Mouse (Mus musculus): Measurements from ENCODE around the gene Gabrb1.

Gabrb1 gene

GRCm38 (mm10) chr5:72160781-72161485 is 503.0 kb downstream of the Gabrb1 start:
- DNase-seq (ENCODE audit: low spot score in 2 of 2), result no peak

GRCm38 (mm10) chr5:72162855-72163254 is 504.9 kb downstream of the Gabrb1 start:
- no peak for DNase-seq (ENCODE audit: low spot score in 2 of 2)

DNA sequence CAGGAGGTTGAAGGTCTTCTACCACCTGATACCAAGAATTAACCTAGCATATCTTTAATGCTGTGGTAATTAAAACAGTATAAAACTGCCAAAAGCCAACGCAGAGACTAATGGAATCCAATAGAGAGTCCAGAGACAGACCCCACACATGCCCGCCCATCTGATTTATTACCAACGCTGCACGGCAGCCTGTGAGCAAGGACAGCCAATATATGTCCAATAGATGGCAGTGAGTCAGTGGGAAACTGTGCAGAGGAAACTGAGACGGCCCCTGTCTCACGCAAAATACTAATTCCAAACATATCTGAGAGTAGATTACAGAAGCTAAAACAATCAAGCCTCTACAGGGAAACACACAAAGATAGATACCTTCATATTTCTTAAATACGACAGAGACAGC is 506.5 kb downstream of the Gabrb1 start:
- no peak for DNase-seq (ENCODE audit: low spot score in 2 of 2)

DNA sequence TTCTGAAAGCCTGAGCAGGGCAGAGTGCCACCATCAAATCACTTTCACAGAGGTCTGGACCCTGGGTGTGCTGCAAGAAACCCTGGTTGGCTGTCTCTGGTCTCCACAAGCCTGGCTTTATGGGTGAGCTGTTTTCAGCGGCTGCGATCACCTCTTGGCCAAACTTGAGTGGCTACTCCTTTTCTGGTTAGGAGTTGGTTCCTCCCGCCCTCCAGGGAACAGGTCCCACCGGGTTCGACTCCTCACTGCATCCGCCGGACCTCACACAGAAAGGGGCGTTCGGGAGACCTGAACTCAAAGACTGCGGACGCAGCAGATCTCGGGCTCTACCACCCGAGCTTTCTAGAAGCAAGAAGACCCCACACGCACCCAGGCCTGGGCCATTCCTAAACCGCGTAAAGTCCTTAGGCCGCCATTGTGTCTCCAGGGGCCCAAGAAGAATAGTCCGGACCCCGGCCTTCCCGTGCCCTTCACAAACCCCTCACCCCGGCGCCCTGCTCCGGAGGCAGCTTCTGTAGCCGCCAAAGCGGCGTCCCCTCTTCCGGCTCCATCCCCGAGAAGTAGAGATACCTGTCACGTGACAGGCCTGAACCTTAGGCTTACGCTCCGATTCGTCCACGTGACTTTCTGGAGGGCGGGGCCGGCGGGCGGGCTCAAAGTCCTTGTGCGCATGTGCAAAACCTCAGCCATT is 509.8 kb downstream of the Gabrb1 start, which contains the start of gene Commd8:
Gene Commd8 (minus strand): TSS at position 596 of the 691 bp plus-strand sequence.
- peak; percentile 97 for DNase-seq (ENCODE audit: low spot score in 2 of 2)

GRCm38 (mm10) chr5:72168285-72168621 is 510.3 kb downstream of the Gabrb1 start:
- DNase-seq (ENCODE audit: low spot score in 2 of 2), result no peak

GRCm38 (mm10) chr5:72170067-72170466 is 512.2 kb downstream of the Gabrb1 start:
- no peak for DNase-seq (ENCODE audit: low spot score in 2 of 2)

GRCm38 (mm10) chr5:72172675-72173074 is 514.8 kb downstream of the Gabrb1 start:
- DNase-seq (ENCODE audit: low spot score in 2 of 2), result no peak

DNA sequence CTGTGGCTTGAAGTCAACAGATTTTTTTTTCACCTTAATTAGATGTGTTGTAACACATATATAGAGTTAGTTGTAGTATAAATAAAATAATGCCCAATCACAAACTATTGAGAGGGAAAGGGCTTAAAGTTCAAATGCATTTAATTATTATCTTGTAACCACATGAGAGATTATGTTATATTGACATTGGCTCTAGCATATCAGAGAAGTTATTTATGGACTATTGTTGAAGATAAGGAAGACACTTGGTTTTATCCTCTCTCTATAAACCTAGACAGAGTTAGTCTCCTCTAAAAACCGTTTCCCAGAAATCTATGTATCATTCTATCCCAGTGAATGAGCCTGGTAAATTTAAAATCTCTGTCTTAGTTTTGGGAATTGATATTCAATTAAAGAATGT is 515.6 kb downstream of the Gabrb1 start:
- DNase-seq (ENCODE audit: low spot score in 2 of 2), result no peak

DNA sequence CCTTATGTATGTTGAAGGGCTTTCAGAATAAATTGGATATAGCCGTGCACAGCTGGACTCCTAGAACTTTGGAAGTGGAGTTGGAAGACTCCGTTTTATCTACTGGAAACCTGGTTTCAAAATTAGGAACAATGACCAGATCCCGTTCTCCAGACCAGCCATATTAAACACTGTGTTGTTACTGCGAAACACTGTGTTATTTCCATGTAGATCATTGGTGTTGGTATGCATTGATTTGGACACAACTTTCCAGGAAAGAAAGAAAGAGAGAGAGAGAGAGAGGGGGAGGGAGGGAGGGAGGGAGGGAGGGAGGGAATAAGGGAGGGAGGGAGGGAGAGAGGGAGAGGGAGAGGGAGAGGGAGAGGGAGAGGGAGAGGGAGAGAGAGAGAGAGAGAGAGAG is 517.1 kb downstream of the Gabrb1 start:
- DNase-seq (ENCODE audit: low spot score in 2 of 2), result no peak

DNA sequence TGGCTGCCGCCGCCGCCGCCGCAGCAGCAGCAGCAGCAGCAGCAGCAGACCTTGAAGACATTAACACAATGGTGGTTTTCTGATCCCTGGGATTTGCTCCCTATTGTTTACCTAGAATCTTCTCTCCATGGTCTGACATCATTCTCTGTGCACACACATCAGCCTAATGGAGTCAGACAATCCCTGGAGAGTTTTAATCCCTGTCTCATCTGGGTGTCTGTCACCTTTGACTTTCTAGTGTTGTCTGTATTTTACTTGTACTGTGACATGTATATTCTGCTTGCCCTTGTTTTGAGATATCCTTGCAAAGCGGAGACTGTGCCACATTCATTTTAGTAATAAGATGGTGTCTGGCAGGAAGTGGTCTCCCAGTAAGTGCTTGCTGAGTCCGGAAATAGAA is 517.6 kb downstream of the Gabrb1 start:
- DNase-seq (ENCODE audit: low spot score in 2 of 2), result no peak

GRCm38 (mm10) chr5:72181194-72181593 is 523.3 kb downstream of the Gabrb1 start:
- no peak for DNase-seq (ENCODE audit: low spot score in 2 of 2)

DNA sequence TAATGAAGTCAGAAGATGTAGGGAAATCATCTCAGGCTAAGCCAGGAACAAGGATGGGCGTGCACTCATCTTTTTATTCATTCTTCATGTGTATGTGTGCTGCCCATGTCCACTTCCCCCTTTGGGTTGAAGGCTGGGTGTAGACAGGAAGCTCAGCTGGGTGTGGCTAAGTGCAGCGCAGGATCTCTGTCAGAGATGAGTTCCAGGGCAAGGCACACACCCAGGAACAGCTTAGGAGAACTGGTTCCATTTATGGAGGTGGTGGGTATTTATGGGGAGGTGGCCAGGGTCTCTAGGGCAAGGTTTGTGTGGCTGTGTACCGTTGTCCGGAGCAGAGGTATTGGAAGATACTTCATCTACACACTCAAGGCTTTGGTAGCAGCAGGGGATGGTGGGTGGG is 524.9 kb downstream of the Gabrb1 start:
- no peak for DNase-seq (ENCODE audit: low spot score in 2 of 2)

DNA sequence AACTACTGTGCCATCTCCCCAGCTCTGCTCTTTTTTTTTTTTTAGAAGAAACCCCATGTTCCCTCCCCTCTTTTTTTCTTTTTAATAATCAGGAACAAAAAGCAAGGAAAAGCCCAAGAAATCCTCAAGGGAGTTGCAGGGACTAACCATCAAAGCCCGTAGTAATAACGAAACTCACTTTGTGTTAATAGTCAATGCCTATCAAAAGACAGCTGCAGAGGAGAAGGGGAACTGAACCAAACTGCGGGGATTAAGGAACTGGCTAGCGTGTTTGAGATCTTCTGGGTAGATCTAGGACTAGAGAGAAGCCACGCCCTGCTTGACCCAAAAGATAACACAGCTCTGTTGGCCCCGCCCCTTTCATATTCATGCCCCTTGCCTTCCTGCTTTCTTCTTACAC is 526.0 kb downstream of the Gabrb1 start:
- no peak for DNase-seq (ENCODE audit: low spot score in 2 of 2)

DNA sequence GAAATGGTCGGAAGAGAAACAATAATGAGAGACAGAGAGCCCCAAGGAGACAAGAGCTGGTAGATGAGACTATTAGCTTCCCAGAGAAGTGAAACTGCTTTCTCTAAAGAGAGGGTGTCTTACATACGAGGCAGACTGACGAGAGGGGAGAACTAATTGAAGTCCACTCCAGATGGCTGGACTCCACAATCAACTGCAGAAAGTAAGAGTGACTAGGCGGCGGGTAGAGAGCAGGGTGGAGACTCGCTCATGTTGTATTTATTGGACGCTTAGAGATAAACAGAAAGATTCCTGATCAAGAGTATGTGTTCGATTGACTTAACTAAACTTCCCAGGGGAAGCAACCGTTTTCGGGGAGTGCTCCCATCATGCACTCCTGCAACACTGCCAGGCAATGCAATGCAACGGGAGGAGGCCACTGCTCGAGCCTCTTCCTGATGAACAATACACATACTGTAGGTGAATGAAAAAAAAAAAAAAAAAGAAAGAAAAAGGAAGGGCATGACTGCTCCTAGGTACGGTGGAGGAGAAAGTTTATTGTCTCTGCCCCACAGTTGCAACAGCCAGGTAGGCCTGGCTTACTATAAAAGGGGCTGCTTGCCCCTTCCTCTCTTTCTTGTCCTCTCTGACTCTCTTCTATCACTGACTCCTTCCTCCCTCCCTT is 526.7 kb downstream of the Gabrb1 start:
- no peak for DNase-seq (ENCODE audit: low spot score in 2 of 2)

- no peak for DNase-seq (ENCODE audit: low spot score in 2 of 2)
These were observed 533.2 kb downstream of the Gabrb1 start for GRCm38 (mm10) chr5:72191154-72191553.

- no peak for DNase-seq (ENCODE audit: low spot score in 2 of 2)
These were observed 534.0 kb downstream of the Gabrb1 start for GRCm38 (mm10) chr5:72191932-72192331.

DNA sequence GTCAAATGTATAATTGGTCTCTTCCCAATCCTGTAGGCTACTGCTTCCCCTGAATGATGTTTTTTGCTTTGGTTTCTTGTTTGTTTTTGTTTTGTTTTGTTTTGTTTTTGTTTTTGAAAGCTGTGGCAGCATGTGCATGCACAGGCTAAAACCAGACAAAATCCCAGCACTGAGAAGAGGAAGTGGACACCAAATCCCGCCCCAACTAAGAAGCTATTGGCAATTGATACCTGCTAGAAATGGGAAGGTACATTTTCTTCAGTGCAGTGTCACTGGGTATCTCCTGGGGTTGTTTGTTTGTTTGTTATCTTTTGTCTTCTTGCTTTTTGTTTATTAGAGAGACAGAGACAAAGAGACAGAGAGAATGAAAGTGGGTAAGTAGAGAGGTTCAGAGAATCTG is 537.5 kb downstream of the Gabrb1 start:
- no peak for DNase-seq (ENCODE audit: low spot score in 2 of 2)
